Mouse (Mus musculus): ENCODE data around the gene Gm379. TPM values are rescaled to one million over a fixed set of nuclear protein-coding genes. Genes with fewer than 3 reads are reported as not detected.

Gene Gm379
- not detected for total RNA-seq (2021)

DNA sequence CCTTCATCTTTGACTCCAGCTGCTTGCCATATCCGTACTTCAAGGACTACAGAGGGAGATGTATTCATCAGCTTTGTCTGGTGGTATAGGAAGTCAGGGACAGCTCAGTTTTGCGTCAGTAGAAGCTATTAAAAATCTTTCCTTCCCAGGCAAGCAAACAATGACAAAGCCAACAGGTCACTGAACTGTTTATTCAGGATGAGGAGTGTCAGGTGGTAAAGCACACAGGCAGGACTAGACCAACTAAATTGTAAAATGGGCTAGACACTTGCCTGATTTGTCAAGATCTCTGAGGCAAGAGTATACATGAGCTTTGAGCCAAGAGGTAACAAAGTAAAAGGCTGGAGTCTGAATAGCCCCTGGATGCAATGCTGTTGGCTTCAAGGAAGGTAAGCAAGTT is at the start of gene Gm379:
Gene Gm379 (minus strand): TSS at position 7 of the 400 bp plus-strand sequence.
- intact Hi-C loops (cut with DNase I), result no loop called here
- no peak for DNase-seq

- intact Hi-C loops (cut with DNase I), result no loop called here
- DNase-seq, result no peak
These were observed 39.6 kb upstream of the Gm379 start for GRCm38 (mm10) chrX:108704312-108704711.

DNA sequence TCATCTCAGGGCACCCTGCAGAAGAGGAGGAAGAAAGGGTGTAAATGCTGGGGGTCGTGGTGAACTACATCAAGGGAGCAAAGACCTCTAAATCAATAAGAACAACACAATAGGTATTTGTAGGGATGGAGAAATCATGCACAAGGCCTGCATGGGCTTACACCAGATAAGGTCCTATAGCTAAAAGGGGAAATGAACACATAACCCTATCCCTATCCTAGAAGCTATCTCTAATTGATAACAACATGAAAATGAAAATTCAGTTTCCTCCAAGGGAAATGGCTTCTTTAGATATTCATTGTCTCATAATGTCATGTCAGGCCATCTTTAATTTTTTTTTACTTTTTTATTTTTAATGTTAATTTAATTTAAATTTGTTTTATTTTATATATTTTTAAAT is 4.2 kb upstream of the Gm379 start:
- DNase-seq, result no peak
- intact Hi-C loops (cut with DNase I), result no loop called here

- intact Hi-C loops (cut with DNase I), result no loop called here
- no peak for DNase-seq
These were observed 42.7 kb downstream of the Gm379 start for GRCm38 (mm10) chrX:108621991-108622390.

GRCm38 (mm10) chrX:108620886-108621285 is 43.8 kb downstream of the Gm379 start:
- intact Hi-C loops (cut with DNase I), result no loop called here
- DNase-seq, result no peak

Other genes with a start within 250 kb of the Gm379 start
- 10 to 100 TPM; 19.1 to 19.8 TPM for gene Brwd3, start 169.5 kb upstream of the Gm379 start, total RNA-seq (2021)

Data from left cerebral cortex, postnatal 4 days (tissue).